Mouse (Mus musculus): Measurements from ENCODE around the gene Dag1. TPM values are rescaled to one million over a fixed set of nuclear protein-coding genes. Genes with fewer than 3 reads are reported as not detected.

Gene Dag1
- polyA plus RNA-seq, 1 experiment from 2014 or later = 63.3 TPM

DNA sequence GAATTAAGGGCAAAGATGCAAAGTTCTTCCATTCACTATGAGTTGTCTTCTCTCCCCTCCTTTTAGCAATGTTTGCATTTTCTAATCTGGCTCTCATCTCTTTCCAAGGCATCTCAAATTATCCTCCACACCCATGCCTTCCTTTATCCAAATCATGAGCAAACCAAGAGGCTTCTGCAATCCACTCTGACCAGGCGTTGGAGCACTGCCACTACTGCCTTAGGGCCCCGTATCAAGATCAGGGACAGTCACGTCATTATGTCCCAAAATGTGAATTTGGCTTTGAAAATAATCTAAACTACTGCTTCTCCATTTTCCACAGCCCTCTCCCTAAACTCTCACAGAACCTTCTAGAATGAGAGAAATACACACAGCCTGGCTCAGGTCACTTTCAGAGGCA is 19.2 kb downstream of the Dag1 start:
- 91% methylated on average over 3 of the region's 3 CpGs for WGBS

DNA sequence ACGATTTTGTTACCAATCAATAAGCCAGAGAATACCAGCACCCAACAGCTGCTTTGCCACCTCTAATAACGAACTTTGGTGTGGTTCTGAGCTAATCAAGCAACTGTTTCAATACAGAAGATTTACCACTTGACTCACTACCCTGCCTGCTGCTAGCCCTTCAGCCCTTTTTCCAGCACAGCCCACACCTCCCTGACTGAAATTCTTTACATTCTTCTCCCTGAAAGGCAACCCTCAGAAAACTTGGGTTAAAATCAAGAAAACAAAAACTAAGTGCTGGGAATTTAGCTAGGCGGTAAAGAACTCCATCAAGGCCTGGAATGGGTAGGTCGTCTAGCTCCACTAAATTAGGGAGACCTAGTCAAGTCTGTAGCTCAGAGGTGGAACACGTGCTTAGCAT is 23.8 kb downstream of the Dag1 start:
- H3K9me3 ChIP-seq = no peaks in the 10 kb centered on the region
- no peak overlapping the region for H3K27ac ChIP-seq
- no peak overlapping the region for H3K9ac ChIP-seq
- H3K4me1 ChIP-seq = peaks cover 33% of the 10 kb centered on the region
- H3K36me3 ChIP-seq = peaks cover 4% of the 10 kb centered on the region
- H3K27me3 ChIP-seq = no peaks in the 10 kb centered on the region
- no peak overlapping the region for H3K4me3 ChIP-seq
- ATAC-seq (ENCODE audit: low FRiP score, low read depth) = no peak
- no peak overlapping the region for H3K4me2 ChIP-seq (replicated peaks)
- 67% methylated on average over 5 of the region's 5 CpGs for WGBS

More for the DNA sequence above, 19.2 kb downstream of the Dag1 start:
- H3K36me3 ChIP-seq = peaks cover 27% of the 10 kb centered on the region
- H3K27ac ChIP-seq = no peak overlapping the region
- no peak overlapping the region for H3K9ac ChIP-seq
- H3K27me3 ChIP-seq = no peaks in the 10 kb centered on the region
- no peak overlapping the region for H3K4me2 ChIP-seq (replicated peaks)
- H3K9me3 ChIP-seq = no peaks in the 10 kb centered on the region
- no peak for ATAC-seq (ENCODE audit: low FRiP score, low read depth)
- H3K4me1 ChIP-seq = peaks cover 8% of the 10 kb centered on the region
- no peak overlapping the region for H3K4me3 ChIP-seq

DNA sequence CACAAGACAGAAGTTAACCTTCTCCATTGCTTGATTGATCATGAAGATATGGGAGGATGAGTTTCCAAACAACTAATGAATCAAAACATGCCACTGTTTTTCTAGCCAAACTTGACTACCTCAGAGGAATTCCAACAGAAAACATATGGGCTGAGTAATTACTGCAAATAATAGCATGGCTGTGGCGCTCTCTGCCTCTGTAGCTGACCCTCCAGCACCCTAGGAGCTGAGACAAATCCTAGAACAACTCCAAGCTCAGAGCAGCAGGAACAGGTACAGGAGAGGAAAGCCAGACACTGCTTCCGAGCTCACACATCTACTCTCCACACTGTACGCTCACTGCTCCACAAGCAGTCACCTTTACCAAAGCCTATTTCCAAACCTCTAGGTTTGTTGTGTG is 24.9 kb downstream of the Dag1 start:
- Histone ChIP-seq H3K36me3 (peaks cover 4% of the 10 kb centered on the region), H3K27ac (peak overlapping the region; percentile 28; the same call in 1 of the 2 replicates)
- 60% methylated on average over 3 of the region's 3 CpGs for WGBS

DNA sequence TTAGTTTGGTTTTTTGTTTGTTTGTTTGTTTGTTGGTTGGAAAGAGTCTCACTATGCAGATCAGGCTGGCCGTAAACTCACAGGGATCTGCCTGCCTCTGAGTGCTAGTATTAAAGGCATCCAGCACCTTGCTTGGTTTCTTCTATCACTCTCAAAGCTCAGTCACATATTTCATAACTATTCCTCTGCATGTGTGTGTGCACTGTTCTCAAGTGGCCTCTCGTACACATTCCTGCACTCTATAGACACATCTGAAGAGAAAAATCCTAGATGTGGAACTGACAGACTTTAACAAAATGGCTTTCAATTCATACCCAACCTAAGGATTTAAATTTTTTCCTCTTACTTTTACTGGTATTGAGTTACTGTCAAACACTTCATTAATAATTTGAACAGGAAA is 25.4 kb downstream of the Dag1 start:
- ATAC-seq (ENCODE audit: low FRiP score, low read depth) = no peak
- Histone ChIP-seq H3K27me3 (no peaks in the 10 kb centered on the region), H3K27ac (no peak overlapping the region), H3K4me1 (peaks cover 33% of the 10 kb centered on the region), H3K9me3 (no peaks in the 10 kb centered on the region), H3K4me3 (no peak overlapping the region), H3K36me3 (peaks cover 5% of the 10 kb centered on the region), H3K4me2 (replicated peaks) (no peak overlapping the region), H3K9ac (no peak overlapping the region)
- WGBS = 77% methylated on average over 2 of the region's 2 CpGs

More for the DNA sequence above, 24.9 kb downstream of the Dag1 start:
- Histone ChIP-seq H3K4me1 (peaks cover 33% of the 10 kb centered on the region), H3K9ac (no peak overlapping the region), H3K4me2 (replicated peaks) (no peak overlapping the region), H3K27me3 (no peaks in the 10 kb centered on the region), H3K4me3 (no peak overlapping the region), H3K9me3 (no peaks in the 10 kb centered on the region)
- no peak for ATAC-seq (ENCODE audit: low FRiP score, low read depth)

DNA sequence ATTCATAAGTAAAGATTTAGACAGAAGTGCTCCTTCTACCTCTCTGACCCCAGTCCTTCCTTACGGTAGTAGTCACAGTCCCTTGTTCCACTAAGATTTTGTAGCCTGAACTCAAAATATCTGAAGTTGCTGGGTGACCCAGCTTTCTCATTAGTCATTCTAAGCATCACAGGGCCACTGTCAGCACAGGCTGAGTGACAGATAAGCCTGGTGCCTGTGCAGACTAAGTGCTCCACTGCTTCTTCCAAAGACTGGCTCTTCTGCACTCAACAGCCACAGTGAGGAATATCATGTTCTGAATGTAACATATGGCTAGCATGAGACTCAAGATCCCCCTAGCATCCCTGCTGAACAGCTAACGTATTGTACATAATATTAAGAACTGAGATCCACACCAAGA is 29.1 kb downstream of the Dag1 start:
- no peaks in the 10 kb centered on the region for H3K9me3 ChIP-seq
- H3K4me3 ChIP-seq = no peak overlapping the region
- 91% methylated on average over 2 of the region's 2 CpGs for WGBS
- H3K9ac ChIP-seq = no peak overlapping the region
- peaks cover 26% of the 10 kb centered on the region for H3K4me1 ChIP-seq
- H3K27ac ChIP-seq = no peak overlapping the region
- no peak for ATAC-seq (ENCODE audit: low FRiP score, low read depth)
- no peaks in the 10 kb centered on the region for H3K27me3 ChIP-seq
- no peak overlapping the region for H3K4me2 ChIP-seq (replicated peaks)
- peaks cover 5% of the 10 kb centered on the region for H3K36me3 ChIP-seq

DNA sequence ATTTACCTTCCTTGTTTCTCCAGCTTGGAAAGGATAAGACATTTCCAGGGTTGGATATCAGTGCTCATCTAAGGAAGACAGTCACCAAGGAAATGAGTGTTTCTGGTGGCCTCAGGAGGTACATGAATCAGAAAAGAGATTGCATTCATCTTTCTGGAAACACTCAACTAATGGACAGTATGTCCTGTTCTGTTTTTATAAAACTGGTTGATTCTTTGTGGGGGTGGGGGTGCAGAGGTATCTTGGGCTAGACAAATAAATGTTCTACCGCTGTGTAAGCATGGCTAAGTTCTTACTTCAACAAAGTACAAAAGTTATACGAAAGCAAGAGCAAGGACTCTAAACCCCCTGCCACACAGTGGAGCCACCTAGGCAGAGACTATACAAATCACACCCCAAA is 30.9 kb downstream of the Dag1 start:
- no peak overlapping the region for H3K27ac ChIP-seq
- H3K4me1 ChIP-seq = peaks cover 22% of the 10 kb centered on the region
- H3K27me3 ChIP-seq = no peaks in the 10 kb centered on the region
- H3K9ac ChIP-seq = no peak overlapping the region
- WGBS = 96% methylated on average over 2 of the region's 2 CpGs
- no peak overlapping the region for H3K4me2 ChIP-seq (replicated peaks)
- no peaks in the 10 kb centered on the region for H3K9me3 ChIP-seq
- peaks cover 5% of the 10 kb centered on the region for H3K36me3 ChIP-seq
- H3K4me3 ChIP-seq = no peak overlapping the region
- ATAC-seq (ENCODE audit: low FRiP score, low read depth) = no peak

DNA sequence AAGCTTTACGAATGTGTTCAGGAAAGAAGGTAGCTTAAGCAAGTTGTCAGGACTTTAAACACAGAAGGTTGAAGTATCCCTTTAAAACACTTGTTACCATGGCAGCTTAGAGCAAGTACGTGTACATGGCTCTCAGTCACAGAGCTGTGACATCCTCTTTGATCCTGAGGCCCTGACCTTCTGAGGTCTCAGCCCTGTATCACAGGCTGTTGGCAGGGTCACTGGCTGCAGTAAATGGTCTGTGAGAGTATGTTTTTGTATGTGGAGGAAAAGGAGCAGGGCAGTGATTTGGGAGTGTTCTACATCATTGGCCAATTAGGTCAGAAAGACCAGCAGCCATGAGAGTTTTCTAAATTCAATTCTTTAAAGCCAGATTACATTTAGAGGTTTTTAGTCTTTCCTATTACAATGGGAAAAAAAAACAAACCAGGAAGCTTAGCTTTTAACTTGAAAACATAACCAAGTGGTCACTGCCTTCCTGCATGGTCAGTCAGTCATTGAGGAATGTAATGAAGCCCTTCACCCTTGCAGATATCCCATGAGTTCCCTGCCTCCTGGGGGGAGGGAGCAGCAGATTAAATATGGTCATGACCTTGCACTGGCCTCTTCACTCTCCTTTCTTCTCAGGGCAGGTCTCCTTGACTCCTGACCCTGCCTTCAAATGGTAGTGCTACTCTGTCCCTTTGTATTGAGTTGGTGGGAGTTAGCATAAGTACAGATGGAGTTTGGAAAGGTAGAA is 35.7 kb downstream of the Dag1 start:
- Histone ChIP-seq H3K9ac (no peak overlapping the region), H3K36me3 (no peaks in the 10 kb centered on the region), H3K9me3 (no peaks in the 10 kb centered on the region), H3K4me3 (no peak overlapping the region), H3K27ac (no peak overlapping the region), H3K4me2 (replicated peaks) (no peak overlapping the region), H3K27me3 (no peaks in the 10 kb centered on the region), H3K4me1 (no peaks in the 10 kb centered on the region)
- ATAC-seq (ENCODE audit: low FRiP score, low read depth) = no peak
- WGBS = 44% methylated on average over 2 of the region's 2 CpGs

DNA sequence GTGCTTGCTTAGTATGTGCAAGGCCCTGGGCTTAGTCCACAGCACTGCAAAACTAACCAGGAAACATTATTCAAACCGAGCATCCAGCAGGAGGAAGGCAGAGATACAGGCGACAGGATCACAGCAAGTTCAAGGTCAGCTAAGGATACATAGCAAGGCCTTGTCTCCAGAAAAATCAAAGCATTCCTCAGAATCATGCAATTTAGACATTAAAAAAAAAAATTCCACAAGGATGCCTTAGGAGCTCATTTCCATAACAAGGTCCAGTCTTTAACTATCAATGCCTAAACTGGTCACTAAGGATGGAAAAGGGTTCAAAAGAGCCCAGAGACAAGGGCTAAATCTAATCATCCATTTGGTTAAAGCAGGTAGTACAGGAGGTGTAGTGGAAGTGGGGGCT is 38.6 kb downstream of the Dag1 start:
- Histone ChIP-seq H3K4me3 (no peak overlapping the region), H3K9ac (no peak overlapping the region), H3K4me2 (replicated peaks) (no peak overlapping the region), H3K4me1 (peaks cover 4% of the 10 kb centered on the region; the same call in 1 of the 2 replicates), H3K27ac (no peak overlapping the region), H3K27me3 (no peaks in the 10 kb centered on the region), H3K36me3 (no peaks in the 10 kb centered on the region), H3K9me3 (no peaks in the 10 kb centered on the region)
- no peak for ATAC-seq (ENCODE audit: low FRiP score, low read depth)
- 88% methylated on average over 2 of the region's 2 CpGs for WGBS

DNA sequence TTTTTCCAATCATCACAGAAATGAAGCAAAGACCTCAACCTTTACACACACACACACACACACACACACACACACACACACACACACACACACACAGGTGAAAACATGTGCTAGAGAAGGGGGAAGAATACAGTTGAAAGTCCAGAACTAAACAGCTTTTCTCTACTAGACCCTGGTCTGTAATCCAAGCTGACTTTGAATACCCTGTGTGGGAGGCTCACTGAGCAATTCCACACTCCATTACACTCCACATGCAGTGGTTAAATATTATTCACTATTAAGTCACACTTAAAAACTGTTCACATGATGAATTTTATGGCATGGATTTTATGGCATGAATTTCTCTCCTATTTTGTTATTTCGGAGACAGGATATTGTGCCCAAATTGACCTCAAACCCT is 40.1 kb downstream of the Dag1 start:
- no peak overlapping the region for H3K4me2 ChIP-seq (replicated peaks)
- no peaks in the 10 kb centered on the region for H3K9me3 ChIP-seq
- H3K36me3 ChIP-seq = no peaks in the 10 kb centered on the region
- H3K27me3 ChIP-seq = no peaks in the 10 kb centered on the region
- H3K27ac ChIP-seq = no peak overlapping the region
- H3K9ac ChIP-seq = no peak overlapping the region
- 78% methylated on average over 1 of the region's 1 CpGs for WGBS
- H3K4me3 ChIP-seq = no peak overlapping the region
- ATAC-seq (ENCODE audit: low FRiP score, low read depth) = no peak
- H3K4me1 ChIP-seq = peaks cover 4% of the 10 kb centered on the region; the same call in 1 of the 2 replicates

DNA sequence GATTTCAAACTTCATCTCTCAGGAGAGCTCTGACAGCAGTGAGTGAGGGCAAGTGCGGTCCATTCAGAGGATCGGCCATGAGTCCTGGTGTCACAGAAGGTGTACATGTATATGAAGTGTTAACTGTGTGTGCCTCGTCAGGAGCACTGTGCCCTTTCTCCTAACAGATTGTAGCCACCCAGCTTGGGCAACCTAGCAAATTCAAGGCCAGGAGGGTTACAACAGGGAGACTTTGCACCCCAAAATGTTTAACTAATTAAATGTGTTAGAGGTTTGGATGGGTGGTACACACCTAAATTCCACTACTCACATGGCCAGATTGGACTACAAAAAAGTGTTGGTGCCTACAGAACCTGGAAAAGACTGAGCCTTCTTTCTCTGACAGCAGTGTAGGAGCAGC is 42.2 kb downstream of the Dag1 start:
- peaks cover 9% of the 10 kb centered on the region for H3K4me1 ChIP-seq
- H3K4me3 ChIP-seq = no peak overlapping the region
- peaks cover 18% of the 10 kb centered on the region for H3K36me3 ChIP-seq
- 88% methylated on average over 3 of the region's 3 CpGs for WGBS
- H3K27ac ChIP-seq = no peak overlapping the region
- no peak overlapping the region for H3K9ac ChIP-seq
- H3K9me3 ChIP-seq = no peaks in the 10 kb centered on the region
- H3K27me3 ChIP-seq = no peaks in the 10 kb centered on the region
- no peak for ATAC-seq (ENCODE audit: low FRiP score, low read depth)
- no peak overlapping the region for H3K4me2 ChIP-seq (replicated peaks)

DNA sequence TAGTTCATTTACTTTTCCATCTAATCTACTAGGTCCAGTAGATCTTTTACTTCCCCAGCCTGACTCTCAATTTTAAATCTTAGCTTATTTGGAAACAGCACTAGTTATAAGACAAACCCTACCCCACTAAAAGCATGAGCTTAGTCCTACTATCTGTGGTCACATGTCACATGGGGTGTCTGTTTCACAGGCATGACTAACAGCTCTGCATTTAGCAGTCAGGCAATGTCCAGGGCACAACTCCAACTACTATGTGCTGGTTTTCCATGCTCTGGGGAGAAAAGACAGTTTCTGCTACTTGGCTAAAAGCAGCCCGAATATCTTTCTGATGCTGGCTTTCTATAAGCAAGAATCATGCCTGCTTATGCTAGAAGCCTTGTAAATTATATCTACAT is 43.4 kb downstream of the Dag1 start:
- 80% methylated on average over 1 of the region's 1 CpGs for WGBS
- Histone ChIP-seq H3K9ac (no peak overlapping the region), H3K4me3 (no peak overlapping the region), H3K4me2 (replicated peaks) (no peak overlapping the region), H3K27ac (peak overlapping the region; percentile 58; the same call in 1 of the 2 replicates), H3K36me3 (peaks cover 27% of the 10 kb centered on the region), H3K27me3 (no peaks in the 10 kb centered on the region), H3K4me1 (peaks cover 9% of the 10 kb centered on the region), H3K9me3 (no peaks in the 10 kb centered on the region)
- ATAC-seq (ENCODE audit: low FRiP score, low read depth) = no peak

DNA sequence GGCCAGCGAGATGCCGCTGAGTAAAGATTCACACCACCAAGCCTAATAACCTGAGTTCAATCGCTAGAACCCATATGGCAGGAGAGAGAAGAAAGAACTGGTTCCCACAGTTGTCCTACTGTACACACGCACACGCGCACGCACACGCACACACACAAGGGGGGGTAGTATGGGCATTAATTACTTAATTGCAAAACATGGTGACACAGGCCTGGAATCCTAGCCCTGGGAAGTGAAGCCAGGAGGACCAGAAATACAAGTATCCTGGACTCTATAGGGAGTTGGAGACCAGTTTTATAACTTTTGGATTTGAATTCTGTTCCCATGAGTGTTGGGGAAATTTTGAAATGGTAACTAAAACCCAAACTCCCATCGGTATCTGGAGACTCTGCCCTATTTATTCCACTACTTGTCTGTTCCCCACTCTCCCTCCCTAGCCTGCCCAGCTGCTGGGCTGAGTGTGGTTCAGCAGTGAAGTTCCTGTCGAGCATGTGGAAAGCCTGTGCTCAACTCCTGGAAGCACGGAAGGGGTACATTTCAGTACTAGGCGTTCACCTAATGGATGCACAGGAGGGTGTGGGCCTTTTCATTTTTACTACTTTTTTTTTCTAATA is 43.9 kb downstream of the Dag1 start:
- no peak overlapping the region for H3K4me2 ChIP-seq (replicated peaks)
- ATAC-seq (ENCODE audit: low FRiP score, low read depth) = no peak
- H3K36me3 ChIP-seq = peaks cover 30% of the 10 kb centered on the region
- no peak overlapping the region for H3K4me3 ChIP-seq
- H3K27me3 ChIP-seq = no peaks in the 10 kb centered on the region
- no peaks in the 10 kb centered on the region for H3K9me3 ChIP-seq
- peaks cover 9% of the 10 kb centered on the region for H3K4me1 ChIP-seq
- peak overlapping the region; percentile 58; the same call in 1 of the 2 replicates for H3K27ac ChIP-seq
- 78% methylated on average over 12 of the region's 12 CpGs for WGBS
- H3K9ac ChIP-seq = no peak overlapping the region

Measured in limb, embryonic 13.5 days (tissue).